Mouse (Mus musculus): ENCODE measurements around the gene Cradd. TPM values are rescaled to one million over a fixed set of nuclear protein-coding genes. Genes with fewer than 3 reads are reported as not detected.

Gene Cradd
- total RNA-seq, 2 experiments from 2014 or later: 5.6 to 5.9 TPM

DNA sequence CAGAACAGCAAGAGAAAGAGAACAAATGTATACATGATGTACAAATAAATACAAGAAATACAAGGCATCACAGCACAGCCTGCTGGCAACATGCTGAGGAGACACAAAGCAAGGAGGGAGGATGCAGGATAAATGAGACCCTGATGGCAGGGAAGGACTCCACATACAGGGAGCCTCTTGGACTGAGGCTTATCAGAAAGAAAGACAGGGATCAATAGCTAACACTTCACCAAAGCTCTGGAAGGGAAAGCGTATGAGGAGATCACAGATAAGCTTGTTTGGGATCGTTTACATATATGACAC lies 78.3 kb downstream of the Cradd start:
- Histone ChIP-seq H3K4me3 (no peak overlapping the region), H3K27ac (no peak overlapping the region)
- DNase-seq (ENCODE audit: extremely low spot score in 1 of 2, low spot score in 2 of 2): no peak
- TF ChIP-seq CTCF (IDR thresholded peaks at IDR 0.05): peak; percentile 22
- intact Hi-C loops (cut with DNase I): no loop called here

DNA sequence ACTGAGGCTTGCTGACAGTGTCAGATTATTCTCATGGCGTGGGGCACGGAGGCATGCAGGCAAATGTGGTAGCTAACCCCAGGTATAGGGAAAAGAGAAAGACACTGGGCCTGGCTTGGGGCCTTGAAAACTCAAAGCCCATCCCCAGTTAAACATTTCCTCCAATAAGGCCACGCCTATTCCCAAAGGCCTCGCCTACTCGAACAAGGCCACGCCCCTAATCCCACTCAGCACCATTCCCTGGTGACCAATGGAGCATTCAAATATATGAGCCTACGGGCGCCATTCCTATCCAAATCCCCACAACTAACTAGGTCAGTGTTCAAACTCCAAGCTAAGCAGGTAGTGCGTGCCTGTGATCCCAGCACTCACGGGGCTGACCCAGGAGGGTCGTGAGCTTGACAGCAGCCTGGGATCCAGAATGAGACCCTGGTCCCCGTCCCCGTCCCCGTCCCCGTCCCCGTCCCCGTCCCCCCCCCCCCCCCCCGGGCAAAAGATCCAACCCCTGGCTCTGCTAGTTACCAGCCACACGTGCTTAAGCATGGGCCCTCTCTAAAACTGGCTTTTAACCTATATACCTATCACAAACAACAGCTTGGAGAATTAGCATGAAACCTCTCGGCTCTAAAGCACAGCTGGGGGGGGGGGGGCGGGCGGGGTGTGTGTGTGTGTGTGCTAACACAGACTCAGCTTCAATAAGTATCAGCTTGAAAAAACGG lies 78.8 kb downstream of the Cradd start:
- intact Hi-C loops (cut with DNase I): no loop called here
- no peak for TF ChIP-seq CTCF (IDR thresholded peaks at IDR 0.05)
- Histone ChIP-seq H3K4me3 (no peak overlapping the region), H3K27ac (no peak overlapping the region)
- no peak for DNase-seq (ENCODE audit: extremely low spot score in 1 of 2, low spot score in 2 of 2)

DNA sequence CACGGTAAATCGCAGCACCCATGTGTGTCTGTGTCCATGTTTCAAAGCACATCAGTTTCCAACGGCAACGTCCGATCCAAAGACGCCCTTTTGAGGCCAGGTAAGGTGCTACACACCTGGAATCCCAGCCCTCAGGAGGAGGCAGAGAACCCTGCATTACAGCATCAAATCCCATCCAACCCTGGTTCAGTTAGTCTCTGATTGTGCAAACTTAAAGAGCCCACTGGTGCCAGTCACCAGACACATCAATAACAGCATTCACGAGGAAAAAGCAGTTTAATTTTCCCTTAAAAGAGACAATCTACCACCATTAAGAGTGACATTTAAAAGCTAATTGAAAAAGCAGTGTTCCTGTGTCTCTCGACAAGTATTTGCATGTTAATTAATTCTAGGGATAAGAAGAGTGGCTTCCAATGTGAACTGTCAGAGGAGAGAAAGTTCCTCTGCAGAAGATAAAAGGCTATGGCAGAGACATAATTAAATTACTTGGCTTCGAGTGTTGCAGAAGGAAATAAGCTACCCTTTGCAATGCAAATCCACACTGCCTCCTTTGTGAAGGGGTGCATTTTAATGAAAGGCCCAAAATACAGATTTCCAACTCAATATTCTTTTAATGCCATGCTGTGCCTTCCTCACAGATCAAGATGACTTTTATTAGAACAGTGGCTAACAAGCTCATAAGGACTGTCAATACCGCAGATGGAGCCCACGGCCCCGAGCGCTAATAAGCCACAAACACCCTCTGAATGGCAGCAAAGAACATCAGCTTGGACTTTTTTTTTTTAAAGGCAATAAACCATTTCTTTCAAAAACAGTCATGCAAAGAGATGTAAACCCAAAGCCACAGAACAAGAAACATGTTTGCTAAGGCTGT lies 84.5 kb downstream of the Cradd start:
- intact Hi-C loops (cut with DNase I): no loop called here
- Histone ChIP-seq H3K27ac (no peak overlapping the region), H3K4me3 (no peak overlapping the region)
- no peak for DNase-seq (ENCODE audit: extremely low spot score in 1 of 2, low spot score in 2 of 2)
- no peak for TF ChIP-seq CTCF (IDR thresholded peaks at IDR 0.05)

GRCm38 (mm10) chr10:95238667-95239066 lies 85.3 kb downstream of the Cradd start:
- no peak overlapping the region for H3K27ac ChIP-seq
- no peak overlapping the region for H3K4me3 ChIP-seq
- intact Hi-C loops (cut with DNase I): no loop called here
- no peak for DNase-seq (ENCODE audit: extremely low spot score in 1 of 2, low spot score in 2 of 2)
- no peak for TF ChIP-seq CTCF (IDR thresholded peaks at IDR 0.05)

- no peak overlapping the region for H3K27ac ChIP-seq
- DNase-seq (ENCODE audit: extremely low spot score in 1 of 2, low spot score in 2 of 2): no peak
- TF ChIP-seq CTCF (IDR thresholded peaks at IDR 0.05): no peak
- no peak overlapping the region for H3K4me3 ChIP-seq
- intact Hi-C loops (cut with DNase I): no loop called here
These were observed 87.7 kb downstream of the Cradd start for GRCm38 (mm10) chr10:95236226-95236625.

GRCm38 (mm10) chr10:95234661-95235060 lies 89.3 kb downstream of the Cradd start:
- no peak for DNase-seq (ENCODE audit: extremely low spot score in 1 of 2, low spot score in 2 of 2)
- intact Hi-C loops (cut with DNase I): loop anchor here (5.0 kb wide), 1 partner anchor 242 kb away; no protein-coding TSS in a partner anchor
- Histone ChIP-seq H3K4me3 (no peak overlapping the region), H3K27ac (no peak overlapping the region)
- TF ChIP-seq CTCF (IDR thresholded peaks at IDR 0.05): no peak

GRCm38 (mm10) chr10:95233044-95233443 lies 90.9 kb downstream of the Cradd start:
- no peak for DNase-seq (ENCODE audit: extremely low spot score in 1 of 2, low spot score in 2 of 2)
- Histone ChIP-seq H3K27ac (no peak overlapping the region; the same call in 1 of the 2 replicates), H3K4me3 (no peak overlapping the region)
- TF ChIP-seq CTCF (IDR thresholded peaks at IDR 0.05): no peak; the same call in 1 of the 2 replicates
- intact Hi-C loops (cut with DNase I): loop anchor here (5.0 kb wide), 1 partner anchor 241 kb away; no protein-coding TSS in a partner anchor

DNA sequence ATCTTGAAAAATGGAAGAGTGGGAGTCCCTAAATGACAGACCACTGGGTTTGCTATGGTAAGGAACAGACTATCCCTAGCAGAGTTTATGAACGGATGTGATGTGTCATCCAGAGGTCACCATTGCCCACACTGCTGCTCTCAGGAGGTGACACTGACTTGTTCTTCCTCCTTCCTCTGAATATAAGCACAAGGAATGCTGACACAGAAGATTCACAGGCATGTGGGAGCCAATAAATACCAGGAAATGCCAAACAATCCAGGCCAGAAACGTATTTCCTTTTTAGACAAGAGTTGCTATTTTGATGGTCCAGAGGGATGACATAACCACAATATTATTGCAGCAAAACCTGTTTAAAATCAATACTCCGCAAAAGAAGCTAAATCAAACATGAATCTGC lies 91.4 kb downstream of the Cradd start:
- intact Hi-C loops (cut with DNase I): loop anchor here (5.0 kb wide), 1 partner anchor 240 kb away; no protein-coding TSS in a partner anchor
- no peak for TF ChIP-seq CTCF (IDR thresholded peaks at IDR 0.05)
- DNase-seq (ENCODE audit: extremely low spot score in 1 of 2, low spot score in 2 of 2): no peak
- Histone ChIP-seq H3K27ac (no peak overlapping the region; the same call in 1 of the 2 replicates), H3K4me3 (no peak overlapping the region)

- TF ChIP-seq CTCF (IDR thresholded peaks at IDR 0.05): peak; percentile 11; the same call in 1 of the 2 replicates
- Histone ChIP-seq H3K4me3 (no peak overlapping the region), H3K27ac (no peak overlapping the region)
- intact Hi-C loops (cut with DNase I): no loop called here
- DNase-seq (ENCODE audit: extremely low spot score in 1 of 2, low spot score in 2 of 2): no peak
These were observed 95.7 kb downstream of the Cradd start for GRCm38 (mm10) chr10:95228192-95228591.

DNA sequence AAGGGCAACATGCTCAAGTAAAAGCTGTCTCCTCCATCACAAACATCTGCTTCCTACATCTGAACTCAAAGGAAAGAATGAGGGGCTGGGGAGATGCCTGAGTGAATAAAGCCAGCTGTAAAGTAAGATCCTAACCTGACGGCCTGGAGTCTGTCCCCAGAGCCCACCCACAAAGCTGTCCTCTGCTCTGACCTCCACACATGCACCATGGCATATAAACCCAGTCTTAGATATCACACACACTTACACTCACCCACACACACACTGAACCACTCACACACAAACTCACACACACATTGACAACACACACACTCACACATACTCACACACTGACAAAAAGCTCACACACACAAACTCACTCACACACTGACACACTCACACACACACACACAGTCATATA lies 96.3 kb downstream of the Cradd start:
- TF ChIP-seq CTCF (IDR thresholded peaks at IDR 0.05): no peak
- intact Hi-C loops (cut with DNase I): no loop called here
- Histone ChIP-seq H3K27ac (no peak overlapping the region), H3K4me3 (no peak overlapping the region)
- DNase-seq (ENCODE audit: extremely low spot score in 1 of 2, low spot score in 2 of 2): no peak

GRCm38 (mm10) chr10:95226772-95227171 lies 97.2 kb downstream of the Cradd start:
- DNase-seq (ENCODE audit: extremely low spot score in 1 of 2, low spot score in 2 of 2): no peak
- no peak overlapping the region for H3K4me3 ChIP-seq
- H3K27ac ChIP-seq: no peak overlapping the region
- intact Hi-C loops (cut with DNase I): no loop called here
- TF ChIP-seq CTCF (IDR thresholded peaks at IDR 0.05): no peak

- intact Hi-C loops (cut with DNase I): no loop called here
- no peak for TF ChIP-seq CTCF (IDR thresholded peaks at IDR 0.05)
- Histone ChIP-seq H3K27ac (no peak overlapping the region), H3K4me3 (no peak overlapping the region)
- no peak for DNase-seq (ENCODE audit: extremely low spot score in 1 of 2, low spot score in 2 of 2)
These were observed 98.9 kb downstream of the Cradd start for GRCm38 (mm10) chr10:95225006-95225405.
